Mouse (Mus musculus) embryonic facial prominence, embryonic 15.5 days (tissue): Measurements from ENCODE around the gene Sbno1. TPM values are rescaled to one million over a fixed set of nuclear protein-coding genes. Genes with fewer than 3 reads are reported as not detected.

Experiments used
- ATAC-seq: fragments of 200-750 bp; cut with Nextera tagmentation; 2 replicates; pipeline ENCODE4 v1.8.0; 2017; ENCODE audit warnings: low read depth, moderate TSS enrichment; ENCODE audit not compliant: insufficient number of reproducible peaks, low FRiP score, low TSS enrichment
- H3K27ac ChIP-seq: fragments of 300-500 bp; sonication (generic); replicated peaks from 2 replicates; pipeline ENCODE4 v1.5.1; 2015; ENCODE audit warnings: mild to moderate bottlenecking, inconsistent platforms
- H3K27me3 ChIP-seq: fragments of 300-500 bp; sonication (generic); 2 replicates; pipeline ENCODE4 v1.6.1; 2015; ENCODE audit warnings: inconsistent platforms
- H3K36me3 ChIP-seq: fragments of 300-500 bp; sonication (generic); 2 replicates; pipeline ENCODE4 v1.6.1; 2015; ENCODE audit warnings: mild to moderate bottlenecking, inconsistent platforms
- H3K4me1 ChIP-seq: fragments of 300-500 bp; sonication (generic); 2 replicates; pipeline ENCODE4 v1.6.1; 2015; ENCODE audit warnings: inconsistent platforms
- H3K4me2 ChIP-seq: fragments of 300-500 bp; sonication (generic); replicated peaks from 2 replicates; pipeline ENCODE4 v1.6.1; 2015; ENCODE audit warnings: mild to moderate bottlenecking, inconsistent platforms
- H3K4me3 ChIP-seq: fragments of 300-500 bp; sonication (generic); replicated peaks from 2 replicates; pipeline ENCODE4 v1.5.1; 2015; ENCODE audit warnings: mild to moderate bottlenecking, inconsistent platforms
- H3K9ac ChIP-seq: fragments of 300-500 bp; sonication (generic); 2 replicates; pipeline ENCODE4 v1.6.1; 2015; ENCODE audit warnings: inconsistent platforms
- H3K9me3 ChIP-seq: fragments of 300-500 bp; sonication (generic); replicated peaks from 2 replicates; pipeline ENCODE4 v1.6.1; 2016; ENCODE audit warnings: inconsistent platforms
- WGBS: fragments of 180-500 bp; shearing (Covaris S2); methylation state at CpG from one replicate; pipeline ENCODE4 v1.1.7; 2015; 5-methylcytosine and 5-hydroxymethylcytosine counted together
- polyA plus RNA-seq: library from polyadenylated mRNA; unstranded; fragments of >200 nt; fragmentation: Nextera tagmentation; extraction: Ambion mirVana; gene quantifications from 2 replicates; pipeline ENCODE4 v1.2.1, GENCODE M21; 2015

Sbno1 gene
- polyA plus RNA-seq, 1 experiment from 2014 or later, result 75.9 TPM

DNA sequence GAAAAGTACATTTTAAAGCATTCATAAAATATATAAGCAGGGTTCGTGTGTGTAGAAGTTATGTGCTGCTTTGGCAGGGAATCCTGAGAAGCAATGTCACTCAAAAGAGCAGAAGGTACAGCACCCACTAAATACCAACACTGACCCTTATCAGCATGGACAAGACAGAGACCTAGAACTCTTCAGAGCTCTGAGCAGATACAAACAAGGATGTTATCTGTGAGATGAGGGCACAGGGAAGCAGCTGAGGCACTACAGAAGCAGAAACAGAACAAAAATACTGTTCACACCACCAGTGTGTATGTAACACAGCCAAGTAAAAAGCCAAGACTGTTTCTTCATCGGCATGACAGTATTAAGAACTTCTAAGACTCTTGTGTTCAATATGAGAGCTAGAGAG lies 6.9 kb downstream of the Sbno1 start:
- Histone ChIP-seq H3K27me3 (no peaks in the 10 kb centered on the region), H3K36me3 (peaks cover 8% of the 10 kb centered on the region), H3K9ac (no peak overlapping the region), H3K9me3 (no peaks in the 10 kb centered on the region), H3K4me1 (peaks cover 4% of the 10 kb centered on the region; the same call in 1 of the 2 replicates), H3K4me3 (no peak overlapping the region), H3K4me2 (no peak overlapping the region), H3K27ac (no peak overlapping the region)
- WGBS, result 91% methylated on average over 2 of the region's 2 CpGs
- ATAC-seq, result no peak

DNA sequence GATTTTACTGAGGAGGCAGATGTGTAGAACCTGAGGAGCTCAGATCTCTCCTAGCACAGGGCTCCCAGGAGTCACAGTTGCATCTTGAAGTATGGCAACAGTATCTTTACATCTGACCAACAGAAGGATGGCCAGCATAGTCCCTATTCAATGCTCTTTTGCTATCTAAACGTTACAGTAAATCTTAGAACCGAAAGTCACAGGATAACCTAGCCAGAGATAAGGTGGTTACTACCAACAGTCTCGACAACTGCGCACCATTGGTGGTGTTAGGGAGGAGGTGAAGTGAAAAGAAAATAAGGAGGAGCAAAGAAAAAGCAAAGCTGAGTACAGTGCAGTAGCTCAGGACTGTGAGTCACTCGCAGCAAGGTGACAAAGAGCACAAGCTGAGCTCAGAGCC lies 13.6 kb downstream of the Sbno1 start:
- H3K27ac ChIP-seq, result no peak overlapping the region
- H3K4me3 ChIP-seq, result no peak overlapping the region
- WGBS, result 92% methylated on average over 5 of the region's 5 CpGs
- no peaks in the 10 kb centered on the region for H3K27me3 ChIP-seq
- no peaks in the 10 kb centered on the region for H3K4me1 ChIP-seq
- no peak overlapping the region for H3K9ac ChIP-seq
- no peaks in the 10 kb centered on the region for H3K9me3 ChIP-seq
- no peak for ATAC-seq
- peaks cover 50% of the 10 kb centered on the region for H3K36me3 ChIP-seq
- no peak overlapping the region for H3K4me2 ChIP-seq

DNA sequence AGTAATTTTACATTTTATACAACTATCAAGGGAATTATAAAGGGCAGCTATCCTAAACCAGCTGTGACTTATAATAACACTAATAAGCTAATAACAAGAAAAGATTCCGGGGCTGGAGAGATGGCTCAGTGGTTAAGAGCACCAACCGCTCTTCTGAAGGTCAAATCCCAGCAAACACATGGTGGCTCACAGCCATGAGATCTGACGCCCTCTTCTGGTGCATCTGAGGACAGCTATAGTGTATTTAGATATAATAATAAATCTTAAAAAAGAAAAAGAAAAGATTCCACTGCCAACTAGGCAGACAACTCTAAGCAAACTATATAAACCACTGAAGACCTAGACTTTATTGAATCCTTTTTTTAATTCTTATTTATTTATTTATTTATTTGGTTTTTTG lies 15.0 kb downstream of the Sbno1 start:
- 78% methylated on average over 3 of the region's 3 CpGs for WGBS

DNA sequence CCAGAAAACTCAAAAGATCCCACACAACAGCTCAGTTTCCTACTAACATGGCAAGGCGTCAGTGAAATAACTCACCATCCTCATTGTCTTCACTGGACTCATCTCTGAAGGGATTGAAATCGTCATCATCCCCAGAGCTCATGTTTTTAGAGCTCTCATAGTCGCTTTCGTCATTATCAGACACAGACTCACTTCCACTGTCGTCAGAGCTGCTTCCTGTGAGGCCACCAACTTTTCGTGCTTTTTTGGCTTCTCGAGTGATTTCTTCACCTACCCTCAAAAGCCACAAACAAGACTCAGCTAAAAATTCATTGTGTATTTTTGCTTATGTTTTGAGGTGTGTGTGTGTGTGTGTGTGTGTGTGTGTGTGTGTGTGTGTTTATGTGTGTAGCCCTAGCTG lies 32.1 kb downstream of the Sbno1 start:
- 83% methylated on average over 7 of the region's 7 CpGs for WGBS

More for the DNA sequence above, 15.0 kb downstream of the Sbno1 start:
- Histone ChIP-seq H3K9me3 (no peaks in the 10 kb centered on the region), H3K27me3 (no peaks in the 10 kb centered on the region), H3K4me2 (no peak overlapping the region), H3K4me1 (no peaks in the 10 kb centered on the region), H3K9ac (no peak overlapping the region), H3K36me3 (peaks cover 59% of the 10 kb centered on the region), H3K27ac (no peak overlapping the region), H3K4me3 (no peak overlapping the region)
- no peak for ATAC-seq

DNA sequence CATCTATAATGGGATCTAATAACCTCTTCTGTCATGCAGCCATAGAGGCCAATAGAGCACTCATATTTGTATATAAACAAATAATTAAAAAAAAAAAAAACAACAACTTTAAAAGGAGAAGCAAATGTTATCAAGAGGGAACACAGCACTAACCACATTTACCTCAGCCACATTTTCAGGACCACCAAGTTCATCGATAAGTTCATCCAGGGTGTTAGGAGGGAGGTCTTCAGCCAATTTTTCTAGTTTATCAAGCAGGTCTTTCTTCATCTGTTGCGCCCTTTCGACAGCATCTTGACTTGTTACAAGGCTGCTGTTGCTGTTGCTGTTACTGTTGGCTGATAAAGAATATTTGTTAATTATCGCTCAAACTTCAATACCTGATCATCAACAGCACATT lies 33.4 kb downstream of the Sbno1 start:
- no peak overlapping the region for H3K4me2 ChIP-seq
- ATAC-seq, result no peak
- H3K27me3 ChIP-seq, result no peaks in the 10 kb centered on the region
- H3K9ac ChIP-seq, result no peak overlapping the region
- H3K4me1 ChIP-seq, result no peaks in the 10 kb centered on the region
- 95% methylated on average over 4 of the region's 4 CpGs for WGBS
- H3K4me3 ChIP-seq, result no peak overlapping the region
- no peaks in the 10 kb centered on the region for H3K9me3 ChIP-seq
- no peak overlapping the region for H3K27ac ChIP-seq
- H3K36me3 ChIP-seq, result peaks cover 75% of the 10 kb centered on the region

More for the DNA sequence above, 32.1 kb downstream of the Sbno1 start:
- H3K36me3 ChIP-seq, result peaks cover 73% of the 10 kb centered on the region
- no peaks in the 10 kb centered on the region for H3K27me3 ChIP-seq
- H3K4me2 ChIP-seq, result no peak overlapping the region
- H3K4me1 ChIP-seq, result no peaks in the 10 kb centered on the region
- H3K9ac ChIP-seq, result no peak overlapping the region
- no peak overlapping the region for H3K27ac ChIP-seq
- no peak overlapping the region for H3K4me3 ChIP-seq
- no peak for ATAC-seq
- no peaks in the 10 kb centered on the region for H3K9me3 ChIP-seq

DNA sequence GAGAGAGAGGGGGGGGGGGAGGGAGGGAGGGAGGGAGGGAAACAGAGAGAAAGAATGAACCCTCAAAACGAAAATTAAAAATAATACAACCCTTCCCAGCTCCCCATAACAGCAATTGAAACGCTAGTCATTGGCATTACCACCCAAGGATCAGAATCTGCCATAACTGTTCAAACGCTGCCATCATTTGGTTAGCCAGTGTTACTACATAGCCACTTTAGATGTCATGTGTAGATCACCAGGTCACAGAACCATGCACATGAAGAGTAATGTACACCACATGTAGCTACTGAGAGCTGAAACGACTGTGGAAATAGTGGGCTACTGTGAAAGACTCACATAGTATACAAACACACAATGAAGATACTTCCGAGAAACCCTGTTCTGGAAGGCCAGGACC lies 37.9 kb downstream of the Sbno1 start:
- no peak for ATAC-seq

DNA sequence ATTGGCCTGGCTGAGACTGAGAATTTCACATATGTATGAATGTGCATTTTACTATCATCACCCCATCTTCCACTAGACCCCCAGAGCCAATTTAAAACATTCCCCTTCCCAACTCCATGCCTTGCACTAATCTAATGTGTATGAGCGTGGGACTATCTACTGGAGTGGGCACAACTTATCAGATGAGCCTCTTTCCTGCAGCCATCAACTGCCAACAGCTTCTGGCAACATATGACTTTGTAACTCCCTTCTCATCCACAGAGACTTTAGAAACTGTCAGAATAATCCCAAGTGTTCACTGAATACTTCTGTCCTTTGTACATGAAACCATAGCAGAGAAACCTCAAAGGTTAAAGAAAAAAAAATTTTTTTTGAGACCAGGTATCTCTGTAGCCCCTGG lies 45.7 kb downstream of the Sbno1 start:
- 95% methylated on average over 1 of the region's 1 CpGs for WGBS
- Histone ChIP-seq H3K27me3 (no peaks in the 10 kb centered on the region), H3K4me1 (no peaks in the 10 kb centered on the region), H3K4me2 (no peak overlapping the region), H3K9me3 (no peaks in the 10 kb centered on the region), H3K4me3 (no peak overlapping the region), H3K36me3 (peaks cover 81% of the 10 kb centered on the region), H3K9ac (no peak overlapping the region), H3K27ac (no peak overlapping the region)
- ATAC-seq, result no peak

More for the DNA sequence above, 37.9 kb downstream of the Sbno1 start:
- Histone ChIP-seq H3K9ac (no peak overlapping the region), H3K27ac (no peak overlapping the region), H3K27me3 (no peaks in the 10 kb centered on the region), H3K4me1 (no peaks in the 10 kb centered on the region), H3K36me3 (peaks cover 87% of the 10 kb centered on the region), H3K9me3 (no peaks in the 10 kb centered on the region), H3K4me3 (no peak overlapping the region), H3K4me2 (no peak overlapping the region)
- WGBS, result 61% methylated on average over 5 of the region's 5 CpGs

DNA sequence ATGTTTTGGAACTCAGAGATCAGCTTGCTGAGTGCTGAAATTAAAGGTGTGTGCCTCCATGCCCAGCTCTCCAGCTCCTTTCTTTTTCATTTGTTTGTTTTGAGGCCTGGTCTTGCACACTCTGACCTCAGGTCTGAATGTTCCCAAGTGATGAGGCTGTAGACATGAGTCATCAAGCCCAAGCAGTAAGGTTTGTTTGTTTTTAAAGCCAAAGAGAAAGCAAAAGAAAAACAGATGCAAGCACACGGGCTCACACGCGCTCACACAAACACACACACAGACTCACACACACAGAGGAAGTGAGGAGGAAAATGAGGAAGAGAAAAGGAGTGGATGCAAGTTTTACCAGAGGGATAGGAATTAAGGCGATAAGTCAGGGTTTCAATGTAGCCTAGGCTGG lies 48.7 kb downstream of the Sbno1 start:
- no peak for ATAC-seq
- Histone ChIP-seq H3K9me3 (no peaks in the 10 kb centered on the region), H3K27ac (no peak overlapping the region), H3K4me3 (no peak overlapping the region), H3K27me3 (no peaks in the 10 kb centered on the region), H3K36me3 (peaks cover 75% of the 10 kb centered on the region), H3K9ac (no peak overlapping the region), H3K4me1 (no peaks in the 10 kb centered on the region), H3K4me2 (no peak overlapping the region)
- WGBS, result 88% methylated on average over 4 of the region's 4 CpGs

DNA sequence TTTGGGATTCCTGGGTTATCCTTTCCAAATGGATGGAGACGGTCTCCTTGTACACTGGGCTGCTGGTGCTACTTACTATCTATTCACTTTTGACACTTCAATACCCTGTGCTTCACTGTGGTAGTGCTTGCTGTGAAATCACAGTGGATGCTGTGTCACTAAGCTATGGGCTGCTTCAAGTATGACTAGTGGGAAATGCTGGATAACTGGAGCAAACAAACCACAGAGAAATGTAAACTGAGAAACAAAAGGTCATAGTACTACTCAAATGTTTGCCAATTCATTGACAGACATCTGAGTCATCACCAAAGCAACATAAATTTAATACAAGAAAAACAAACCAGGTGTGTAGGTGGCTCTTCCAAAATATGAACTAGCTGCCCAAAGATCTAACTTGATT lies 49.4 kb downstream of the Sbno1 start:
- Histone ChIP-seq H3K4me1 (no peaks in the 10 kb centered on the region), H3K27ac (no peak overlapping the region), H3K9me3 (no peaks in the 10 kb centered on the region), H3K27me3 (no peaks in the 10 kb centered on the region), H3K9ac (no peak overlapping the region), H3K4me3 (no peak overlapping the region), H3K36me3 (peaks cover 75% of the 10 kb centered on the region), H3K4me2 (no peak overlapping the region)
- WGBS, result 90% methylated on average over 1 of the region's 1 CpGs
- no peak for ATAC-seq

DNA sequence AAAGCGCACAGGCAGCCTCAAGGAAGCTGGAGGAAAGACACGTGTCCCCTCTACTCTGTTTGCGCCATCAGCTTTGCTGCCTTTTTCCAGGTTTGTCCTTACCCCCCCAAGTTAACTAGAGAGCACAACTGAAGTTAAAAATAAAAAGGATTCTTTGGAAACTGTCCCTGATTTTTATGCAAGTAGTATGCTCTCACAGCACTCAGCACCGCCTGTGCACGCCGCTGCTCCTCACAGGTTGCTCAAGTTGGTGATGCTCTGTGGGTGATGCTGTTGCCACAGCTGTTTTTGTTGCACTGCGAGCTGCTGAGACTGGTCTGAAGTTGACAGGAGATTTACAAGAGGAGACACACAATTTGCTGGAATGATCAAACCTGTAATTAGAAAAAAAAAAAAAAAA lies 51.5 kb downstream of the Sbno1 start:
- H3K9ac ChIP-seq, result no peak overlapping the region
- H3K27ac ChIP-seq, result no peak overlapping the region
- H3K9me3 ChIP-seq, result no peaks in the 10 kb centered on the region
- H3K4me2 ChIP-seq, result no peak overlapping the region
- WGBS, result 94% methylated on average over 7 of the region's 7 CpGs
- no peak overlapping the region for H3K4me3 ChIP-seq
- H3K4me1 ChIP-seq, result no peaks in the 10 kb centered on the region
- no peaks in the 10 kb centered on the region for H3K27me3 ChIP-seq
- peaks cover 78% of the 10 kb centered on the region for H3K36me3 ChIP-seq
- ATAC-seq, result no peak

DNA sequence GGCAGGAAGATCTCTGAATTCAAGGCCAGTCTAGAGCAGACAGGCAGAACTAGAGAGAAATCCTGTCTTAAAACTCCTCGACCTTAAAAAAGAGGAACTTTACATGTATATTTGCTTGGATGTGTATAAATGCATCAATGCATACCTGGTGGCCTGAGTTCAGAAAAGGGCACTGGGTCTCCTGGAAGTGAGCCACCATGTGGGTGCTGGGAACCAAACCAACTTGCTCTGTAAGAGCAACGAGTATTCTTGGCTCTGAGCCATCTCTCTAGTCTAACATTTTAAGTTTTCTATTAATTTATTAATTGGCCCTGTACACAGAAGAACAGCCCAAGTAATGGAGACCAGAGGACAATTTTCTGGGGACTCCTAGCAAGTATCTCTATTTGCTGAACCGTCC lies 59.1 kb downstream of the Sbno1 start:
- ATAC-seq, result no peak
- Histone ChIP-seq H3K4me2 (no peak overlapping the region), H3K9me3 (no peaks in the 10 kb centered on the region), H3K27me3 (no peaks in the 10 kb centered on the region), H3K4me3 (no peak overlapping the region), H3K27ac (no peak overlapping the region), H3K9ac (no peak overlapping the region), H3K36me3 (peaks cover 34% of the 10 kb centered on the region), H3K4me1 (no peaks in the 10 kb centered on the region)
- 77% methylated on average over 3 of the region's 3 CpGs for WGBS

DNA sequence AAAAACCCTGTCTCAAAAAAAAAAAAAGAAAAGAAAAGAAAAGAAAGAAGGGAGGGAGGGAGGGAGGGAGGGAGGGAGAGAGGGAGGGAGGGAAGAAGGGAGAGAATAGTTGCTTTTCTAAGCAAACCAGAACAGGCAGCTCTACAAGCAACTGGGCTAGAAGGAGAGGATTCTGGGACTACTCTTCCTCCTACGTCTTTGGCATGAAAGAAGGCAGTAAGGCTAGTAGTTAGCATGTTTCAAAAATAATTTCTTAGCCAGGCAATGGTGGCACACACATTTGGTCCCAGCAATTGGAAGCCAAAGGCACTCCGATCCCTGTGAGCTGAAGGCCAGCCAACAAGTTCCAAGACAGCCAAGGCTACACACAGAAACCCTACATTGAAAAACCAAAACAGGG lies 60.0 kb downstream of the Sbno1 start:
- 83% methylated on average over 2 of the region's 2 CpGs for WGBS
- Histone ChIP-seq H3K9ac (no peak overlapping the region), H3K36me3 (peaks cover 24% of the 10 kb centered on the region), H3K4me3 (no peak overlapping the region), H3K4me1 (no peaks in the 10 kb centered on the region), H3K9me3 (no peaks in the 10 kb centered on the region), H3K4me2 (no peak overlapping the region), H3K27ac (no peak overlapping the region), H3K27me3 (no peaks in the 10 kb centered on the region)
- ATAC-seq, result no peak
